Mouse (Mus musculus) cerebellum, adult 11 months (tissue): ENCODE measurements at regions not wholly inside any gene's neighbourhood (a gene's known extent, or its start where the extent isn't known, plus 50 kb on each side); places are given as distances from the start of the nearest gene placed in this dataset.

Source experiments
- DNase-seq: peaks from one replicate; pipeline ENCODE4 v3.0.0; 2022

DNA sequence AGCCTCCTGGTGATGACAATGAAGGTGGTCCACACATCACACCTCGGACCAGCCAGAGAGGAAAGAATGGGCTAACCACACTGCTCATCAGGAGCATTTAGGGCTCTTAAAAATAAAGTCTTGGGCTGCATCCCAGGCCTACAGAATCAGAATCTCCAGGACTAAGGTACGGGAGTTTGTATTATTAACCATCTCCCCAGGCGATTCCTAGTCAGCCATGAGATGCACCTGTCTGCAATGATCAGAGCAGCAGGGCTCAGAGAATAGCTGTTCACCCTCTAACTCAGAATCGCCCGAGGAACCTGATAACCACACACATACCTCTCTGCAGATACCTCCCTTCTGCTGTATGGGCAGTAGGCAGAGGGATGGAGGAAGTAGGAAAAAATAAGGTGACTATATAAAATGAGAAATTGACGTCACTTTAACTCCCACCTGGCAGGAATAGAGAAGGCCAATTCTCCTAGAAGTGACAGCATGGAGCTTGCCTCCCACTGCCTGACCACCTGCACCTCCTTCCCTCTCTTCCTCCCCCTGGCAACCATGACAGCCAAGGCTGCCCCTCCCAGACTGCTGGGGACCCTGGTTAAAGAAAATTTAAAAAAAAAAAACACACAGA lies 401.5 kb upstream of the Rps6ka3 start:
- DNase-seq: peak; percentile 77

DNA sequence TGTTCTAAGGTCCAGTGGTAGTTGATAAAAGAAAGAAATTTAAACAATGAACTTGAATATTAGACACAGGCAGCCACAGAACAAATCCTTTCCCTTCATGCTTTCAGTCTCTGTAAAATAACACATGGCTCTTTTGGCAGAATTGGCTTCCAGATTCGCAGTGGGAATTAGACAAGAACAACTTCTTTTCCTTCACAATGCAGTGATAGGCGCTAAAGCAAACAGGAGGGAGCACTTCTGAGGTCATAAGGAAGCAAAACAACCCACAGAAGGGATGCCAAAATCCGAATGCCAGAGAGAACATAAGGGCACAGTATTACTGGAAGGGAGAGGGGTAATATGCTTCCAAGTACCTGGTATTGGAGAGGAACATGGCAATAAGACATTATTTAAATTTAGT lies 396.3 kb upstream of the Rps6ka3 start:
- peak; percentile 62 for DNase-seq

DNA sequence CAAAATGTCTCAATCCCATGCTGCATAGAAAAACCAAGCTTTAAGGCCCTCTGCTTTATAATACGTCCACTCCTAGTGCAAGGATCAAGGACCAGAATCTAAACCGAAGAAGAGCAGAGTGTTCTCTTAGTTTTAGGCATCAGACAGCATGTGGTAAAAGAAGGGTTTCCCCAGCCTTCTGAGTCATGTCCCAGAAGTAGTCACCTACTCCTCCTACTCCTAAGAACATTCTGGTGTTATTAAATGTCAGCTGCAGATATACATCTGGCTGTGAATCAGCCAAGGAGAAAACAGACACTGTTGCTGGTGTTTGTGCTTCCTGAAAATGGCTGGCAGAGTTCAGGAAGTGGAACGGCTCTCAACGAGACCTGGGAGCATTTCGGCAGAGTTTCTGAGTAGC lies 372.6 kb upstream of the Rps6ka3 start:
- no peak for DNase-seq

DNA sequence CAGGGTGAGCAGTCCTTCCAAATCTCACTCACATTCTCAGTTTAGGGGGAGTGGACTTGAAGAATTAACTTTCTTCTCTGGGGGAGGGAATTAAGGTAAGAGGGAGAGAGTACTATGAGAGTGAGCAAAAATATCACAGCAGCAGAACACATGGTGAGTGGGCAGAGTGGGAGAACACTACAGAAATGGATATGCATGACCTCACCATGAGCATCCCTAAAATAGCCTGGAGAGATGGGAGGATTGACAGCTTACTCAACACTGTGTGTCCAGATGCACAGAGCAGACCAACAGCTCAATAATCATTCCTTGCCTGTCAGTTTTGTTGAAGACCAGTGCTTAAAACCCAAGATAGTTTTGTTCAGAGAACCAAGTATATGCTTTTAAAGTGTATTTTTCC lies 357.8 kb upstream of the Rps6ka3 start:
- DNase-seq: no peak
